ENCODE assay signal across 9 mouse cellular contexts in the genomic region with DNA sequence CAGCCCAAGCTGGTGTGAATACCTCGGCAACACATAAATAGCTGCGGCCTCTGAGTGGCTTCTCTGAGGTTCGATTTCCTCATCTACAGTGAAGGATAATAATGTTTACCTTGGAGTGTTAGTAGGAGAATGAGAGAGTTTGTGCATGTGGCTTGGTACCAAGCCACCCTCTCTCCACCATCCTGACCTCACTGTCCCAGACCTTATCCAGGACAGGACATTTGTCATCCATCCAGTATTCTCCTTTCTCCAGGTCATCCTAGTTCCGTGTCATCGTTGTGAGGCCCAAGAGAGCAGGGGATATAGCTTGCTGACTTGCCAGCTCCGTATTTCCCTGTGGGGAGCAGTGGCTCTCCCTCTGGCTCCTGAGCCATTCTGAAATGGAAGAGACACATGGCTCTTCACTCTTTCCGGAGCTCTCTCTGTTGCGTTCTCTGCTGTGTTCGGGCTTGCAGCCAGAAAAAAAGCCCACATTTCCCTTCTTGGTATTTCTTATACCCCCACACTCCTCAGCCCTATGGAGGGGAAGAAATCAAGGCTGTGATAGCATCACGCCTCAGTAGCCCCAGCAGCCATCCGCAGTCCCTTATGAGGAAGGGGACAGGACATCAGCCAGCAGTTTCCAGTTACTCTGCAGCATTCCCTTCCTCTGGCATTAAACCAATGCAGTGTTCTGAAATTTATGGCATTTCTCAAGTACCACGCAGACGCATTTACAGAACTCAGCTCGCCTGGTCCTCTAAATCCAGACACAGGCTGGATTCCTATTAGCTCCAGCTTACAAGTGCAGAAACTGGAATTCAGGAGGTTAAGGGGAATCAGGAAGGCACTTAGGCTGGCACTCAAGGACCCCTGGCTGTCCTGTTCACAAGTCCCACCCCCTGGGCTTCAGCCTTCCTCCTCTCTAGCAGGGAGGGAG. TPM values are rescaled to one million over a fixed set of nuclear protein-coding genes. Genes with fewer than 3 reads are reported as not detected.
A peak's percentile ranks its signal among the peaks of the same experiment; 100 is the strongest.
DNase-seq lines count a peak whose midpoint lies in the region; ATAC-seq lines count a peak whose summit lies in the region.
"Had no signal": no experiment of that assay in that cellular context is flagged by ENCODE, and none has a peak within 500 bp of the region (broad histone marks: within the 10 kb centered on the region; RNA-seq: fewer than 3 reads in every experiment).

No protein-coding gene starts in this region.

- 21% methylated on average over 14 of the region's 14 CpGs for WGBS in forebrain, embryonic 12.5 days
- 12% methylated on average over 14 of the region's 14 CpGs for WGBS in hindbrain, embryonic 14.5 days
- 15% methylated on average over 14 of the region's 14 CpGs for WGBS in liver, embryonic 13.5 days (ENCODE audit: insufficient replicate concordance)

- H3K27me3 ChIP-seq in forebrain, embryonic 12.5 days: peaks cover 7% of the 10 kb centered on the region
- no peaks in the 10 kb centered on the region for H3K27me3 ChIP-seq in hindbrain, embryonic 14.5 days (ENCODE audit: control insufficient read depth, insufficient read depth, low read length)
- peaks cover 11% of the 10 kb centered on the region; the same call in 1 of the 2 replicates for H3K27me3 ChIP-seq in liver, embryonic 13.5 days

- peak; percentile 37 for ATAC-seq in forebrain, embryonic 12.5 days (ENCODE audit: low FRiP score)
- no peak; the same call in 1 of the 2 replicates for ATAC-seq in hindbrain, embryonic 14.5 days (ENCODE audit: low FRiP score)
- peak; percentile 30 for ATAC-seq in liver, embryonic 13.5 days (ENCODE audit: low read depth)
- ATAC-seq in neutrophil, adult 5-6 weeks (ENCODE audit: extremely low read depth, insufficient number of reproducible peaks, low FRiP score, poor library complexity, severe bottlenecking): 0 out of 2 replicates have a peak, but pooled peaks have one; percentile 4

- H3K9me3 ChIP-seq in forebrain, embryonic 12.5 days: no peaks in the 10 kb centered on the region
- H3K9me3 ChIP-seq in hindbrain, embryonic 14.5 days (ENCODE audit: control insufficient read depth, low read length): no peaks in the 10 kb centered on the region
- no peaks in the 10 kb centered on the region for H3K9me3 ChIP-seq in liver, embryonic 13.5 days (replicated peaks)

- peak; percentile 32 for DNase-seq in adrenal gland, postnatal 10 days
- no peak for DNase-seq in adrenal gland, postnatal 4 days (ENCODE audit: low spot score in 2 of 2)
- peak; percentile 27 for DNase-seq in MN1 (ENCODE audit: low spot score)
- DNase-seq in hindbrain, embryonic 14.5 days (ENCODE audit: low spot score): peak; percentile 45
- DNase-seq in liver, embryonic 13.5 days: no peak
- DNase-seq in ovary, adult 18-20 months (ENCODE audit: low spot score): no peak

- H3K9ac ChIP-seq in forebrain, embryonic 12.5 days: no peak overlapping the region; the same call in 1 of the 2 replicates
- H3K9ac ChIP-seq in hindbrain, embryonic 14.5 days: peak overlapping the region; percentile 21; the same call in 1 of the 2 replicates
- H3K9ac ChIP-seq in liver, embryonic 13.5 days: peak overlapping the region; percentile 12; the same call in 1 of the 2 replicates

- no peak overlapping the region for H3K4me3 ChIP-seq in forebrain, embryonic 12.5 days (replicated peaks)
- H3K4me3 ChIP-seq in hindbrain, embryonic 14.5 days (replicated peaks; ENCODE audit: low read length): no peak overlapping the region
- peak overlapping the region; percentile 27; the same call in 1 of the 2 replicates for H3K4me3 ChIP-seq in liver, embryonic 13.5 days (replicated peaks)

- H3K27ac ChIP-seq in forebrain, embryonic 12.5 days: peak overlapping the region; percentile 61
- peak overlapping the region; percentile 45 for H3K27ac ChIP-seq in hindbrain, embryonic 14.5 days
- H3K27ac ChIP-seq in liver, embryonic 13.5 days: peak overlapping the region; percentile 59; the same call in 1 of the 2 replicates

- peak overlapping the region; percentile 31 for H3K4me2 ChIP-seq in forebrain, embryonic 12.5 days
- peak overlapping the region; percentile 31 for H3K4me2 ChIP-seq in hindbrain, embryonic 14.5 days (replicated peaks)
- peak overlapping the region; percentile 54 for H3K4me2 ChIP-seq in liver, embryonic 13.5 days

- peaks cover 38% of the 10 kb centered on the region for H3K4me1 ChIP-seq in forebrain, embryonic 12.5 days
- peaks cover 42% of the 10 kb centered on the region for H3K4me1 ChIP-seq in hindbrain, embryonic 14.5 days (replicated peaks; ENCODE audit: control insufficient read depth, insufficient read depth, low read length)
- peaks cover 33% of the 10 kb centered on the region for H3K4me1 ChIP-seq in liver, embryonic 13.5 days (replicated peaks)

- no peaks in the 10 kb centered on the region for H3K36me3 ChIP-seq in forebrain, embryonic 12.5 days (replicated peaks)
- no peaks in the 10 kb centered on the region for H3K36me3 ChIP-seq in hindbrain, embryonic 14.5 days (replicated peaks; ENCODE audit: control insufficient read depth, insufficient read depth)
- H3K36me3 ChIP-seq in liver, embryonic 13.5 days: no peaks in the 10 kb centered on the region

RNA-seq across cellular contexts. Expression of a gene that starts 13.3 kb away (rescaled TPM):
- 100 to 1,000 TPM; 380 to 407 TPM for total RNA-seq in adrenal gland, postnatal 10 days (2021)
- 100 to 1,000 TPM; 558 to 566 TPM for total RNA-seq in adrenal gland, postnatal 4 days (2021)
- polyA plus RNA-seq in forebrain, embryonic 12.5 days (2016; fragmentation: Nextera tagmentation; extraction: Ambion mirVana): 1,267 and 1,277 TPM in 2 replicates
- 2,858 and 2,871 TPM in 2 replicates for polyA plus RNA-seq in hindbrain, embryonic 14.5 days (2014; fragmentation: Nextera tagmentation; extraction: Ambion mirVana)
- 415 and 484 TPM in 2 replicates for polyA plus RNA-seq in liver, embryonic 13.5 days (2015; fragmentation: Nextera tagmentation; extraction: Ambion mirVana)
- total RNA-seq in neutrophil, adult 5-6 weeks (2017): 741 and 816 TPM in 2 replicates

RNA-seq across cellular contexts. Expression of a gene that starts 32.5 kb away (rescaled TPM):
- total RNA-seq in adrenal gland, postnatal 10 days (2021): not detected
- under 1 TPM in 1 of 2 experiments, not detected in 1; 0.51 TPM for total RNA-seq in adrenal gland, postnatal 4 days (2021)
- not detected in 2 replicates for polyA plus RNA-seq in forebrain, embryonic 12.5 days (2016; fragmentation: Nextera tagmentation; extraction: Ambion mirVana)
- not detected in 2 replicates for polyA plus RNA-seq in hindbrain, embryonic 14.5 days (2014; fragmentation: Nextera tagmentation; extraction: Ambion mirVana)
- not detected in 2 replicates for polyA plus RNA-seq in liver, embryonic 13.5 days (2015; fragmentation: Nextera tagmentation; extraction: Ambion mirVana)
- total RNA-seq in neutrophil, adult 5-6 weeks (2017): not detected in 2 replicates
- total RNA-seq: heart, adult 18-20 months had no signal

Comparison
In these comparisons a context has a peak if more than half of its experiments do, and no peak if none do; other contexts are left out.
1. DNase-seq: peak in adrenal gland, postnatal 10 days (single experiment), MN1 (single experiment) and hindbrain, embryonic 14.5 days (single experiment); none in adrenal gland, postnatal 4 days (0 of 2), liver, embryonic 13.5 days (single experiment) and ovary, adult 18-20 months (single experiment).
2. Peak in every context shown above with its lines, with median percentiles within 50 percentile points of each other: H3K27ac ChIP-seq and H3K4me2 ChIP-seq.